8 mouse cellular contexts compared by ENCODE assay signal in the genomic region with DNA sequence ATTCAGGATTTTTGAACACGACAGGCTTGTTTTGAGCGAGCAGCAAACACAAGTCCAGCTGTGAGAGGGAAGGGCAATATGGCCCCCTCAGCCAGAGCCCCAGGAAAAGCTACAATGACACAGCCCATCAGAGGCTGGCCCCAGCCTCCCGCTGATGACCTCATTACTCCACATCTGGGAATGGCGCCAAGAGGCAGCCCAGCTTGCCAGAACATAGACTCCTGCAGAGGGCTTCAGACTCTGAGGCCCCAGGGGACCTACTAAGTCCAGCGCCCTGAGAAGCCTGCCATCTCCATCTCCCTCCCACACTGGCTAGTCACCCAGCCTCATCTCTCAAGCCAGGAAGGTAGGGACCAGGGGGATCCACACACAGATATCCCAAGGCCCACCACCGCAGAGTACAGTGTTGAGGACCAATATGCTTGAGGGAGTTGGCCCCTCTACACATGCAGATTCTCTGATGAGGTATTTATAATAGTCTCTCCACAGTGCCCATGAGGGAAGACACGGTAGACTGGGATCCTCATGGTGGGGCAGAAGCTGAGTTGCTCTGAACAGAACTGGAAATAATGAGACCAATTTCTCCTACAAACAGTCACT.
DNase-seq lines count a peak whose midpoint lies in the region; ATAC-seq lines count a peak whose summit lies in the region.

No protein-coding gene starts in this region.

- H3K9me3 ChIP-seq in midbrain, embryonic 11.5 days (ENCODE audit: control insufficient read depth, low read length): no peaks in the 10 kb centered on the region
- no peaks in the 10 kb centered on the region for H3K9me3 ChIP-seq in midbrain, embryonic 10.5 days (replicated peaks)
- H3K9me3 ChIP-seq in embryonic facial prominence, embryonic 15.5 days (replicated peaks): no peaks in the 10 kb centered on the region
- no peaks in the 10 kb centered on the region for H3K9me3 ChIP-seq in heart, embryonic 14.5 days (ENCODE audit: control insufficient read depth, low read length)
- H3K9me3 ChIP-seq in lung, embryonic 16.5 days (ENCODE audit: control insufficient read depth, low read length): no peaks in the 10 kb centered on the region

- no peak for ATAC-seq in midbrain, embryonic 11.5 days (ENCODE audit: low FRiP score)
- peak; percentile 70 for ATAC-seq in embryonic facial prominence, embryonic 15.5 days (ENCODE audit: insufficient number of reproducible peaks, low FRiP score, low TSS enrichment, low read depth)
- peak; percentile 87 for ATAC-seq in heart, embryonic 14.5 days (ENCODE audit: insufficient number of reproducible peaks, insufficient read depth, low FRiP score, low read depth)
- peak; percentile 94 for ATAC-seq in lung, embryonic 16.5 days (ENCODE audit: low read depth)
- no peak for ATAC-seq in erythroblast, adult 5-6 weeks (replicated peaks; ENCODE audit: low FRiP score, poor library complexity, severe bottlenecking)

- no peak overlapping the region for H3K27ac ChIP-seq in midbrain, embryonic 11.5 days (ENCODE audit: low read depth, low read length)
- H3K27ac ChIP-seq in midbrain, embryonic 10.5 days (replicated peaks): no peak overlapping the region; the same call in 1 of the 2 replicates
- no peak overlapping the region for H3K27ac ChIP-seq in embryonic facial prominence, embryonic 15.5 days (replicated peaks)
- peak overlapping the region; percentile 1 to 43; a peak in 3 of 4 replicates for H3K27ac ChIP-seq in heart, embryonic 14.5 days (replicated peaks in 1 of 2; ENCODE audit: control insufficient read depth in 1 of 2, insufficient read depth in 1 of 2, low read depth in 2 of 2, low read length in 2 of 2)
- H3K27ac ChIP-seq in lung, embryonic 16.5 days (ENCODE audit: low read length): peak overlapping the region; percentile 34; the same call in 1 of the 2 replicates

- no peaks in the 10 kb centered on the region for H3K36me3 ChIP-seq in midbrain, embryonic 11.5 days (ENCODE audit: control insufficient read depth, insufficient read depth, low read length)
- no peaks in the 10 kb centered on the region for H3K36me3 ChIP-seq in midbrain, embryonic 10.5 days
- no peaks in the 10 kb centered on the region for H3K36me3 ChIP-seq in embryonic facial prominence, embryonic 15.5 days
- no peaks in the 10 kb centered on the region for H3K36me3 ChIP-seq in heart, embryonic 14.5 days (ENCODE audit: control insufficient read depth, insufficient read depth, low read length)
- no peaks in the 10 kb centered on the region for H3K36me3 ChIP-seq in lung, embryonic 16.5 days (ENCODE audit: control insufficient read depth, insufficient read depth, low read length)

- 87% methylated on average over 7 of the region's 7 CpGs for WGBS in midbrain, embryonic 11.5 days
- WGBS in midbrain, embryonic 10.5 days: 86% methylated on average over 7 of the region's 7 CpGs
- WGBS in embryonic facial prominence, embryonic 15.5 days: 63% methylated on average over 7 of the region's 7 CpGs
- 35% methylated on average over 7 of the region's 7 CpGs for WGBS in heart, embryonic 14.5 days
- 39% methylated on average over 7 of the region's 7 CpGs for WGBS in lung, embryonic 16.5 days

- peak; percentile 74 for DNase-seq in midbrain, embryonic 11.5 days (ENCODE audit: low spot score, missing footprints)
- no peak for DNase-seq in midbrain, embryonic 10.5 days (ENCODE audit: low spot score)
- peak; percentile 86 to 90 for DNase-seq in kidney, postnatal 4 days
- peak; percentile 47 for DNase-seq in right cerebral cortex, postnatal 14 days

- no peaks in the 10 kb centered on the region for H3K27me3 ChIP-seq in midbrain, embryonic 11.5 days (ENCODE audit: control insufficient read depth, insufficient read depth, low read length)
- H3K27me3 ChIP-seq in midbrain, embryonic 10.5 days (ENCODE audit: low read depth, poor library complexity, severe bottlenecking): peaks cover 13% of the 10 kb centered on the region
- no peaks in the 10 kb centered on the region for H3K27me3 ChIP-seq in embryonic facial prominence, embryonic 15.5 days
- H3K27me3 ChIP-seq in heart, embryonic 14.5 days (ENCODE audit: control insufficient read depth, insufficient read depth, low read length): no peaks in the 10 kb centered on the region
- H3K27me3 ChIP-seq in lung, embryonic 16.5 days (ENCODE audit: control insufficient read depth, insufficient read depth, low read depth, low read length): no peaks in the 10 kb centered on the region

- 0 out of 2 replicates have a peak, but pooled peaks cover 5% of the 10 kb centered on the region for H3K4me1 ChIP-seq in midbrain, embryonic 11.5 days (ENCODE audit: control insufficient read depth, insufficient read depth, low read length)
- H3K4me1 ChIP-seq in midbrain, embryonic 10.5 days: peaks cover 30% of the 10 kb centered on the region
- peaks cover 16% of the 10 kb centered on the region for H3K4me1 ChIP-seq in embryonic facial prominence, embryonic 15.5 days
- peaks cover 30% of the 10 kb centered on the region in 2 experiments for H3K4me1 ChIP-seq in heart, embryonic 14.5 days (ENCODE audit: control insufficient read depth in 2 of 2, insufficient read depth in 2 of 2, low read length in 2 of 2)
- H3K4me1 ChIP-seq in lung, embryonic 16.5 days (replicated peaks; ENCODE audit: control insufficient read depth, insufficient read depth, low read length): peaks cover 13% of the 10 kb centered on the region

- no peak overlapping the region for H3K4me3 ChIP-seq in midbrain, embryonic 11.5 days (ENCODE audit: low read depth, low read length)
- no peak overlapping the region for H3K4me3 ChIP-seq in midbrain, embryonic 10.5 days
- H3K4me3 ChIP-seq in embryonic facial prominence, embryonic 15.5 days (replicated peaks): no peak overlapping the region
- H3K4me3 ChIP-seq in heart, embryonic 14.5 days (ENCODE audit: control insufficient read depth in 1 of 2, insufficient read depth in 1 of 2, low read depth in 1 of 2, low read length in 2 of 2): no peak overlapping the region
- H3K4me3 ChIP-seq in lung, embryonic 16.5 days (ENCODE audit: low read length): no peak overlapping the region

- H3K9ac ChIP-seq in midbrain, embryonic 11.5 days (ENCODE audit: low read length): no peak overlapping the region
- no peak overlapping the region for H3K9ac ChIP-seq in embryonic facial prominence, embryonic 15.5 days
- no peak overlapping the region for H3K9ac ChIP-seq in heart, embryonic 14.5 days (ENCODE audit: low read length)
- no peak overlapping the region for H3K9ac ChIP-seq in lung, embryonic 16.5 days (ENCODE audit: low read length)

- H3K4me2 ChIP-seq in midbrain, embryonic 11.5 days: no peak overlapping the region
- no peak overlapping the region for H3K4me2 ChIP-seq in embryonic facial prominence, embryonic 15.5 days (replicated peaks)
- H3K4me2 ChIP-seq in heart, embryonic 14.5 days (ENCODE audit: low read length): no peak overlapping the region
- H3K4me2 ChIP-seq in lung, embryonic 16.5 days (ENCODE audit: low read depth, low read length): no peak overlapping the region

Comparison
In these comparisons a context has a peak if more than half of its experiments do, and no peak if none do; other contexts are left out.
1. ATAC-seq: peak in embryonic facial prominence, embryonic 15.5 days (single experiment), heart, embryonic 14.5 days (single experiment) and lung, embryonic 16.5 days (single experiment); none in midbrain, embryonic 11.5 days (single experiment) and erythroblast, adult 5-6 weeks (single experiment).
2. H3K27ac ChIP-seq: peak in heart, embryonic 14.5 days (2 of 2) and lung, embryonic 16.5 days (single experiment); none in midbrain, embryonic 11.5 days (single experiment), midbrain, embryonic 10.5 days (single experiment) and embryonic facial prominence, embryonic 15.5 days (single experiment).